Mouse (Mus musculus): ENCODE data around the gene Cdkn2aip.

DNA sequence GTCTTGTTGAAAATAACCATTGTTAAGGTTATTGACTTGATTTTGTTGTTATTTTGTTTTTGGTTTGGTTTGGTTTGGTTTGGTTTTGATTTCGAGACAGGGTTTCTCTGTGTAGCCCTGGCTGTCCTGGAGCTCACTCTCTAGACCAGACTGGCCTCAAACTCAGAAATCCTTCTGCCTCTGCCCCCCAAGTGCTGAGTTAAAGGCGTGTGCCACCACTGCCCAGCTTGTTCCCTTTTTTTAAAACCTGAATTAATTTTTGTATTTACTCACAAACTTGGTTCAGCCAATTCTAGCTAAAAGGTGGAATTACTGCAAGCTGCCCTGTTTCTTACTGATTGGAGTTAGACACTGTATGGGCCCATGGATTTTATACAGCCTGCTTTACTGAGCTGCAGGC, 37.1 kb downstream of the Cdkn2aip start:
- TF ChIP-seq POLR2A (IDR thresholded peaks at IDR 0.05; ENCODE audit: borderline replicate concordance, control insufficient read depth, low read depth, low read length): no peak
- TF ChIP-seq CTCF (IDR thresholded peaks at IDR 0.05; ENCODE audit: control insufficient read depth, insufficient read depth, low read length): no peak
